Mouse (Mus musculus): ENCODE data around the gene Erbb4. TPM values are rescaled to one million over a fixed set of nuclear protein-coding genes. Genes with fewer than 3 reads are reported as not detected.

Erbb4 gene
- total and polyA plus RNA-seq, 2 experiments from 2014 or later = 13.9 to 52.8 TPM

GRCm38 (mm10) chr1:68872976-68873634 lies 234.8 kb downstream of the Erbb4 start:
- no peaks in the 10 kb centered on the region for H3K36me3 ChIP-seq (ENCODE audit: insufficient read depth, low read length)
- no peak overlapping the region for H3K4me2 ChIP-seq (ENCODE audit: low read depth, low read length)
- no peak overlapping the region for H3K27ac ChIP-seq
- ATAC-seq (0 out of 2 replicates have a peak, but pooled peaks have one; percentile 27), DNase-seq (ENCODE audit: low spot score) (peak; percentile 65)
- H3K4me3 ChIP-seq (ENCODE audit: low read length) = no peak overlapping the region
- H3K9ac ChIP-seq (replicated peaks; ENCODE audit: low read length) = no peak overlapping the region
- WGBS = 42% methylated on average over 2 of the region's 2 CpGs
- no peaks in the 10 kb centered on the region for H3K4me1 ChIP-seq (ENCODE audit: insufficient read depth, low read length)
- no peaks in the 10 kb centered on the region for H3K9me3 ChIP-seq (ENCODE audit: low read length)
- H3K27me3 ChIP-seq (ENCODE audit: insufficient read depth, low read length) = no peaks in the 10 kb centered on the region
- TF ChIP-seq CTCF (IDR thresholded peaks at IDR 0.05; ENCODE audit: low read depth) = no peak

GRCm38 (mm10) chr1:68860341-68860740 lies 247.5 kb downstream of the Erbb4 start:
- H3K36me3 ChIP-seq (ENCODE audit: insufficient read depth, low read length) = no peaks in the 10 kb centered on the region
- H3K4me3 ChIP-seq (ENCODE audit: low read length) = no peak overlapping the region
- no peaks in the 10 kb centered on the region for H3K27me3 ChIP-seq (ENCODE audit: insufficient read depth, low read length)
- H3K4me1 ChIP-seq (ENCODE audit: insufficient read depth, low read length) = no peaks in the 10 kb centered on the region; the same call in 1 of the 2 replicates
- 61% methylated on average over 2 of the region's 2 CpGs for WGBS
- no peak overlapping the region for H3K9ac ChIP-seq (replicated peaks; ENCODE audit: low read length)
- H3K27ac ChIP-seq = no peak overlapping the region
- ATAC-seq (no peak), DNase-seq (ENCODE audit: low spot score) (peak; percentile 30)
- no peak overlapping the region for H3K4me2 ChIP-seq (ENCODE audit: low read depth, low read length)
- no peaks in the 10 kb centered on the region for H3K9me3 ChIP-seq (ENCODE audit: low read length)
- TF ChIP-seq CTCF (IDR thresholded peaks at IDR 0.05; ENCODE audit: low read depth) = no peak

DNA sequence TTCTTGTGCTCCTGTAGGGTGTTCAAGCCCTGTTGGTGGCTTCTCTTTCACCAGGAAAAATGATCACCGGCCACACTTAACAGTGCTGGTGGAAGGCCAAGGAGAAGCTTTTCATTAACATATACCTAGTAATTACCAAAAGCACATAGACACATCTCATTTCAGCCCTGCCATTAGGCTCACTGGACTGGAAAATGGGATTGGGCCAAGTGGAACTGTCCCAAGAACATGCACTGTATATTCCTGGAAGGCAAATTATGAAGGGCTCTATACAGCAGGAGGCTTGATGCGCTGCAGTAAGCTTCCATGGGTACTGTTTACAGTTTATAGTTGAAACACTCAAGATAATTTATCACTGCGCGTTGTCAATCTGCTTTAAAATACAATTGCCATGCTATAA lies 248.4 kb downstream of the Erbb4 start:
- no peak for TF ChIP-seq CTCF (IDR thresholded peaks at IDR 0.05; ENCODE audit: low read depth)
- H3K9me3 ChIP-seq (ENCODE audit: low read length) = no peaks in the 10 kb centered on the region
- no peaks in the 10 kb centered on the region for H3K27me3 ChIP-seq (ENCODE audit: insufficient read depth, low read length)
- no peaks in the 10 kb centered on the region for H3K36me3 ChIP-seq (ENCODE audit: insufficient read depth, low read length)
- no peak overlapping the region for H3K27ac ChIP-seq
- H3K4me3 ChIP-seq (ENCODE audit: low read length) = no peak overlapping the region
- 62% methylated on average over 4 of the region's 4 CpGs for WGBS
- DNase-seq (ENCODE audit: low spot score) = peak; percentile 65
- H3K4me1 ChIP-seq (ENCODE audit: insufficient read depth, low read length) = no peaks in the 10 kb centered on the region; the same call in 1 of the 2 replicates
- no peak overlapping the region for H3K9ac ChIP-seq (replicated peaks; ENCODE audit: low read length)
- peak; percentile 40; the same call in 1 of the 2 replicates for ATAC-seq
- no peak overlapping the region for H3K4me2 ChIP-seq (ENCODE audit: low read depth, low read length)

- no peak for TF ChIP-seq CTCF (IDR thresholded peaks at IDR 0.05; ENCODE audit: low read depth)
- no peak overlapping the region for H3K9ac ChIP-seq (replicated peaks; ENCODE audit: low read length)
- H3K27me3 ChIP-seq (ENCODE audit: insufficient read depth, low read length) = no peaks in the 10 kb centered on the region
- 39% methylated on average over 4 of the region's 4 CpGs for WGBS
- no peaks in the 10 kb centered on the region for H3K36me3 ChIP-seq (ENCODE audit: insufficient read depth, low read length)
- no peaks in the 10 kb centered on the region for H3K9me3 ChIP-seq (ENCODE audit: low read length)
- no peak overlapping the region for H3K27ac ChIP-seq
- ATAC-seq (0 out of 2 replicates have a peak, but pooled peaks have one; percentile 27), DNase-seq (ENCODE audit: low spot score) (peak; percentile 54)
- no peak overlapping the region for H3K4me2 ChIP-seq (ENCODE audit: low read depth, low read length)
- no peak overlapping the region for H3K4me3 ChIP-seq (ENCODE audit: low read length)
- H3K4me1 ChIP-seq (ENCODE audit: insufficient read depth, low read length) = no peaks in the 10 kb centered on the region
Observed at GRCm38 (mm10) chr1:68839352-68839751, 268.5 kb downstream of the Erbb4 start.

- Histone ChIP-seq H3K36me3 (ENCODE audit: insufficient read depth, low read length) (no peaks in the 10 kb centered on the region), H3K9me3 (ENCODE audit: low read length) (no peaks in the 10 kb centered on the region), H3K4me3 (ENCODE audit: low read length) (no peak overlapping the region), H3K27me3 (ENCODE audit: insufficient read depth, low read length) (no peaks in the 10 kb centered on the region), H3K4me2 (ENCODE audit: low read depth, low read length) (no peak overlapping the region), H3K4me1 (ENCODE audit: insufficient read depth, low read length) (no peaks in the 10 kb centered on the region), H3K9ac (replicated peaks; ENCODE audit: low read length) (no peak overlapping the region), H3K27ac (no peak overlapping the region)
- DNase-seq (ENCODE audit: low spot score) = peak; percentile 39
- ATAC-seq = no peak
- 51% methylated on average over 3 of the region's 3 CpGs for WGBS
- TF ChIP-seq CTCF (IDR thresholded peaks at IDR 0.05; ENCODE audit: low read depth) = no peak
Observed at GRCm38 (mm10) chr1:68834686-68835085, 273.2 kb downstream of the Erbb4 start.

DNA sequence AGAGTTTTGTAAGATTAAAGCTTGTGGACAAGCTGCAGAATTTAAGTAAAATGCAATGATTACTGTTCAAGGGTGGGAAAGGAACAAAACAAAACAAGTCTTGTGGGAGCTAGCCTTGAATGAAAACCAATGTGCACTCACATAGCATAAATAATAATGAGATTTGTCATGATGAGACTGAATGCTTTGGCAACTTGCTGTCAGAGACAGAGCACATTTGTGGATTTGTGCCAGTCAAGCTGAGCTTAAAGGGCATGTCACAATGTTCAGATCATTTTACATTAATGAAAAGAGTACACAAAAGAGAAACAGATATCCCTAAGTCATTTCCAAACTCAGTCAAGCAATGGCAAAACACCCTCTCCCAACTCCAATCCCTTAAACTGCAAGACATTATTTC lies 275.8 kb downstream of the Erbb4 start:
- H3K27ac ChIP-seq = no peak overlapping the region
- H3K9ac ChIP-seq (replicated peaks; ENCODE audit: low read length) = no peak overlapping the region
- no peak for TF ChIP-seq CTCF (IDR thresholded peaks at IDR 0.05; ENCODE audit: low read depth)
- H3K4me1 ChIP-seq (ENCODE audit: insufficient read depth, low read length) = no peaks in the 10 kb centered on the region
- DNase-seq (ENCODE audit: low spot score) (peak; percentile 83), ATAC-seq (no peak)
- no peaks in the 10 kb centered on the region for H3K27me3 ChIP-seq (ENCODE audit: insufficient read depth, low read length)
- H3K9me3 ChIP-seq (ENCODE audit: low read length) = no peaks in the 10 kb centered on the region
- no peaks in the 10 kb centered on the region for H3K36me3 ChIP-seq (ENCODE audit: insufficient read depth, low read length)
- H3K4me3 ChIP-seq (ENCODE audit: low read length) = no peak overlapping the region
- no peak overlapping the region for H3K4me2 ChIP-seq (ENCODE audit: low read depth, low read length)

GRCm38 (mm10) chr1:68831575-68831974 lies 276.3 kb downstream of the Erbb4 start:
- Histone ChIP-seq H3K9ac (replicated peaks; ENCODE audit: low read length) (no peak overlapping the region), H3K4me1 (ENCODE audit: insufficient read depth, low read length) (no peaks in the 10 kb centered on the region), H3K27ac (no peak overlapping the region), H3K9me3 (ENCODE audit: low read length) (no peaks in the 10 kb centered on the region), H3K36me3 (ENCODE audit: insufficient read depth, low read length) (no peaks in the 10 kb centered on the region), H3K27me3 (ENCODE audit: insufficient read depth, low read length) (no peaks in the 10 kb centered on the region), H3K4me2 (ENCODE audit: low read depth, low read length) (no peak overlapping the region), H3K4me3 (ENCODE audit: low read length) (no peak overlapping the region)
- DNase-seq (ENCODE audit: low spot score) (no peak), ATAC-seq (no peak)
- TF ChIP-seq CTCF (IDR thresholded peaks at IDR 0.05; ENCODE audit: low read depth) = no peak
- 63% methylated on average over 1 of the region's 1 CpGs for WGBS

All from hindbrain, postnatal 0 days (tissue).